Mouse (Mus musculus) MEL (cell line): ENCODE measurements around the gene Fyn. TPM values are rescaled to one million over a fixed set of nuclear protein-coding genes. Genes with fewer than 3 reads are reported as not detected.

Source experiments
- DNase-seq: peaks from one replicate; pipeline ENCODE4 v3.0.0; 2011; ENCODE audit warnings: low read depth, low spot score
- H3K27ac ChIP-seq: 2 replicates; pipeline ENCODE4 v1.5.1; 2012; ENCODE audit warnings: low read depth, mild to moderate bottlenecking, control low read depth, low read length, moderate library complexity; ENCODE audit not compliant: control insufficient read depth
- H3K27me3 ChIP-seq, 2 experiments: fragments of 150-350 bp in 1 of 2; sonication (generic) in 1 of 2; 2 replicates each; pipeline ENCODE4 v1.6.1; 2012; ENCODE audit warnings: low read length in 2 of 2, mild to moderate bottlenecking in 2 of 2, improper control_type of control experiment in 1 of 2, moderate library complexity in 1 of 2; ENCODE audit not compliant: insufficient read depth in 2 of 2, control insufficient read depth in 1 of 2
- H3K36me3 ChIP-seq, 2 experiments: 2 replicates each; pipeline ENCODE4 v1.6.1; 2012 to 2014; ENCODE audit warnings: low read length in 2 of 2, improper control_type of control experiment in 1 of 2, inconsistent platforms in 1 of 2, mild to moderate bottlenecking in 1 of 2; ENCODE audit not compliant: insufficient read depth in 2 of 2, control insufficient read depth in 1 of 2
- H3K4me1 ChIP-seq, 2 experiments: fragments of 150-350 bp in 1 of 2; sonication (generic) in 1 of 2; 2 replicates each; pipeline ENCODE4 v1.6.1; 2012; ENCODE audit warnings: low read length in 2 of 2, improper control_type of control experiment in 1 of 2, mild to moderate bottlenecking in 1 of 2; ENCODE audit not compliant: insufficient read depth in 2 of 2, control insufficient read depth in 1 of 2
- H3K4me3 ChIP-seq, 2 experiments: fragments of 150-350 bp in 1 of 2; sonication (generic) in 1 of 2; 2 replicates each; pipeline ENCODE4 v1.5.1; 2012; ENCODE audit warnings: low read depth in 2 of 2, low read length in 2 of 2, mild to moderate bottlenecking in 2 of 2, moderate library complexity in 2 of 2, control low read depth in 1 of 2, improper control_type of control experiment in 1 of 2; ENCODE audit not compliant: control insufficient read depth in 1 of 2, insufficient read depth in 1 of 2
- H3K79me2 ChIP-seq: 2 replicates; pipeline ENCODE4 v1.6.1; 2012; ENCODE audit warnings: mild to moderate bottlenecking, low read length, moderate library complexity; ENCODE audit not compliant: control insufficient read depth, poor library complexity, insufficient read depth
- H3K9ac ChIP-seq: 2 replicates; pipeline ENCODE4 v1.6.1; 2012; ENCODE audit warnings: low read depth, mild to moderate bottlenecking, control low read depth, low read length, moderate library complexity; ENCODE audit not compliant: control insufficient read depth, poor library complexity, severe bottlenecking
- H3K9me3 ChIP-seq: fragments of 150-350 bp; sonication (generic); replicated peaks from 2 replicates; pipeline ENCODE4 v1.6.1; 2012; ENCODE audit warnings: mild to moderate bottlenecking, low read length, improper control_type of control experiment, moderate library complexity; ENCODE audit not compliant: insufficient read depth
- BHLHE40 ChIP-seq: IDR thresholded peaks from 2 replicates; pipeline ENCODE4 v1.6.1; 2012; ENCODE audit warnings: low read depth, mild to moderate bottlenecking, inconsistent platforms, low read length, improper control_type of control experiment, borderline replicate concordance
- CHD2 ChIP-seq: IDR thresholded peaks from 2 replicates; pipeline ENCODE4 v1.6.1; 2011; ENCODE audit warnings: low read length, improper control_type of control experiment
- CTCF ChIP-seq, 3 experiments: IDR thresholded peaks in 2 of 3; conservative IDR thresholded peaks in 1 of 3; 2 replicates each; pipeline ENCODE4 v1.5.1; 2011 to 2012; ENCODE audit warnings: low read length in 3 of 3, low read depth in 2 of 3, mild to moderate bottlenecking in 2 of 3, improper control_type of control experiment in 1 of 3, inconsistent platforms in 1 of 3, mixed read lengths in 1 of 3, moderate library complexity in 1 of 3; ENCODE audit not compliant: control insufficient read depth in 1 of 3, insufficient read depth in 1 of 3, poor library complexity in 1 of 3, severe bottlenecking in 1 of 3
- ELF1 ChIP-seq: IDR thresholded peaks from 2 replicates; pipeline ENCODE4 v1.6.1; 2014; ENCODE audit warnings: low read depth, mild to moderate bottlenecking, inconsistent platforms, low read length, improper control_type of control experiment, moderate library complexity
- EP300 ChIP-seq, 2 experiments: IDR thresholded peaks; 2 replicates each; pipeline ENCODE4 v1.6.1; 2011; ENCODE audit warnings: improper control_type of control experiment in 2 of 2, low read length in 2 of 2, low read depth in 1 of 2, mild to moderate bottlenecking in 1 of 2
- GABPA ChIP-seq: IDR thresholded peaks from 2 replicates; pipeline ENCODE4 v1.6.1; 2012; ENCODE audit warnings: low read depth, mild to moderate bottlenecking, inconsistent platforms, low read length, improper control_type of control experiment, moderate library complexity
- GATA1 ChIP-seq: IDR thresholded peaks from 2 replicates; pipeline ENCODE4 v1.6.1; 2011; ENCODE audit warnings: low read depth, low read length, improper control_type of control experiment
- HCFC1 ChIP-seq: IDR thresholded peaks from 2 replicates; pipeline ENCODE4 v1.6.1; 2012; ENCODE audit warnings: low read depth, mild to moderate bottlenecking, inconsistent platforms, low read length, improper control_type of control experiment, moderate library complexity
- JUND ChIP-seq: IDR thresholded peaks from 2 replicates; pipeline ENCODE4 v1.6.1; 2011; ENCODE audit warnings: low read depth, mild to moderate bottlenecking, improper control_type of control experiment, low read length
- MAFK ChIP-seq: IDR thresholded peaks from 2 replicates; pipeline ENCODE4 v1.6.1; 2011; ENCODE audit warnings: low read depth, mild to moderate bottlenecking, low read length, improper control_type of control experiment, borderline replicate concordance
- MAX ChIP-seq: IDR thresholded peaks from 2 replicates; pipeline ENCODE4 v1.6.1; 2011; ENCODE audit warnings: low read length, improper control_type of control experiment
- MAZ ChIP-seq: IDR thresholded peaks from 2 replicates; pipeline ENCODE4 v1.6.1; 2012; ENCODE audit warnings: low read depth, mild to moderate bottlenecking, inconsistent platforms, low read length, improper control_type of control experiment
- MXI1 ChIP-seq: IDR thresholded peaks from 2 replicates; pipeline ENCODE4 v1.6.1; 2011; ENCODE audit warnings: mild to moderate bottlenecking, low read depth, low read length, improper control_type of control experiment
- MYB ChIP-seq: IDR thresholded peaks from 2 replicates; pipeline ENCODE4 v1.6.1; 2011; ENCODE audit warnings: mild to moderate bottlenecking, low read depth, low read length, improper control_type of control experiment
- MYC ChIP-seq: IDR thresholded peaks from 2 replicates; pipeline ENCODE4 v1.6.1; 2011; ENCODE audit warnings: low read depth, mild to moderate bottlenecking, low read length, improper control_type of control experiment, moderate library complexity
- NELFE ChIP-seq: IDR thresholded peaks from 2 replicates; pipeline ENCODE4 v1.6.1; 2011; ENCODE audit warnings: low read depth, low read length, improper control_type of control experiment
- NRF1 ChIP-seq: IDR thresholded peaks from 2 replicates; pipeline ENCODE4 v1.6.1; 2014; ENCODE audit warnings: low read depth, mild to moderate bottlenecking, inconsistent platforms, low read length, improper control_type of control experiment, moderate library complexity; ENCODE audit not compliant: poor library complexity, insufficient read depth, severe bottlenecking
- POLR2A ChIP-seq, 2 experiments: IDR thresholded peaks; 2 replicates each; pipeline ENCODE4 v1.6.1; 2011 to 2012; ENCODE audit warnings: low read length in 2 of 2, mild to moderate bottlenecking in 2 of 2, control low read depth in 1 of 2, improper control_type of control experiment in 1 of 2, low read depth in 1 of 2, moderate library complexity in 1 of 2; ENCODE audit not compliant: control insufficient read depth in 1 of 2, insufficient read depth in 1 of 2, poor library complexity in 1 of 2
- TBP ChIP-seq: IDR thresholded peaks from 2 replicates; pipeline ENCODE4 v1.8.0; 2011; ENCODE audit warnings: low read depth, low read length, improper control_type of control experiment
- TCF12 ChIP-seq: IDR thresholded peaks from 2 replicates; pipeline ENCODE4 v1.6.1; 2014; ENCODE audit warnings: low read depth, mild to moderate bottlenecking, inconsistent platforms, low read length, improper control_type of control experiment, moderate library complexity
- USF2 ChIP-seq, 2 experiments: IDR thresholded peaks; 2 replicates each; pipeline ENCODE4 v1.6.1; 2011 to 2012; ENCODE audit warnings: improper control_type of control experiment in 2 of 2, low read length in 2 of 2, borderline replicate concordance in 1 of 2, inconsistent platforms in 1 of 2, low read depth in 1 of 2, mild to moderate bottlenecking in 1 of 2; ENCODE audit not compliant: insufficient read depth in 1 of 2
- ZC3H11A ChIP-seq: IDR thresholded peaks from 2 replicates; pipeline ENCODE4 v1.6.1; 2012; ENCODE audit warnings: low read depth, mild to moderate bottlenecking, inconsistent platforms, low read length, improper control_type of control experiment
- polyA plus RNA-seq, 2 experiments: library from polyadenylated mRNA; stranded (reverse) in 1 of 2; unstranded in 1 of 2; fragments of >175 nt in 1 of 2; fragments of >200 nt in 1 of 2; gene quantifications; 2 replicates each; pipeline versions ENCODE4 v1.2.1 to v1.2.4; 2012; ENCODE audit warnings: low replicate concordance in 2 of 2, low read depth in 1 of 2; ENCODE audit not compliant: insufficient read length in 2 of 2, insufficient read depth in 1 of 2, missing spikeins in 1 of 2
- total RNA-seq: library from RNA; depleted of rRNA; stranded (reverse); fragments of 300-350 nt; gene quantifications from 2 replicates; pipeline ENCODE4 v1.2.3, GENCODE M21; 2012

Gene Fyn
- total and polyA plus RNA-seq, 3 experiments = 0.03 TPM; not detected in 2

DNA sequence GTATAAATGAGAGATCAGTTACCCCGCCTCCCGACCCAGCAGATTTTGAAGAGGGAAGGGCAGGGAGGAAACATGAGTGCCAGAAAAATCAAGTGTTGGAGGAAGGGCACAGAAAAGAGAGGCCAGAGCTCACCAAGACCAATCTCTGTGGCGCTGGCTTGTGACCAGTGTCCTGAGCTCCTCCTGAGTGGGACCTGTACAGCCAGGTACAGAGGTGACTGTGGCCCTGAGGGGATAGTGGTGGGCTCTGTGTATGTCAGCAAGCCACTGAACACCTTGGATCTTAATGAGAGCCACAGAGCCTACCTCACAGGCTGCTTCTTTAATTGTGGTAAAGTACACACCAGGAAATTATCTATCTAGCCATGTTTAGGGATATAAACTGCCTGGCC lies 229.1 kb downstream of the Fyn start:
- Histone ChIP-seq H3K4me3 (no peak overlapping the region), H3K9me3 (no peaks in the 10 kb centered on the region), H3K9ac (no peak overlapping the region), H3K27me3 (no peaks in the 10 kb centered on the region; a peak in 2 of 4 replicates), H3K79me2 (no peaks in the 10 kb centered on the region), H3K27ac (no peak overlapping the region), H3K4me1 (no peaks in the 10 kb centered on the region), H3K36me3 (no peaks in the 10 kb centered on the region)
- DNase-seq = no peak
- TF ChIP-seq MYB = no peak
- TF ChIP-seq GABPA = no peak
- TF ChIP-seq HCFC1 = no peak
- no peak for TF ChIP-seq GATA1
- TF ChIP-seq CHD2 = no peak
- TF ChIP-seq ELF1 = no peak
- TF ChIP-seq NRF1 = no peak
- TF ChIP-seq MAX = no peak
- TF ChIP-seq MXI1 = no peak
- no peak for TF ChIP-seq CTCF (IDR thresholded peaks at IDR 0.05 in 2 of 3, conservative IDR thresholded peaks at IDR 0.05 in 1 of 3; ENCODE audit: control insufficient read depth in 1 of 3, insufficient read depth in 1 of 3, low read depth in 2 of 3, low read length in 3 of 3, poor library complexity in 1 of 3, severe bottlenecking in 1 of 3)

DNA sequence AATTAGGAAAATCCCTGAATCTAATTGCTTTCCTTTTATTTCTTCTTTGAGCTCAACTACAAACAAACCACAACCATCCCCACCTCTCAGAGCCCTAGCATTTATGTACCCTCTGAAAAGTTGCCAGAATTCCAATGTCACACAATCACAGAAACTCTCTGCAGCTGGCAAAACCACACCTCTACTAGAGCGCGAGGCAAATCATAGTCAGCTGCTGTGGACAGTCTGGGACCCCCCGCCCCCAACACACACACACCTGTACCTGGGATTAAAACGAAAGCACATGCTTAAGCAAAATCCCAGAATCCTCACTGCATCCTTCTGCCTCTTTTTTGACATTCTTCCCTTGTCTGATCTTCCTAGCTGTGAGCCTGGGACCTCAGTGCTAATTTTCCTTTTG lies 230.9 kb downstream of the Fyn start:
- Histone ChIP-seq H3K27me3 (no peaks in the 10 kb centered on the region; a peak in 2 of 4 replicates), H3K4me1 (no peaks in the 10 kb centered on the region), H3K9ac (no peak overlapping the region), H3K79me2 (no peaks in the 10 kb centered on the region), H3K4me3 (no peak overlapping the region), H3K27ac (no peak overlapping the region), H3K36me3 (no peaks in the 10 kb centered on the region), H3K9me3 (no peaks in the 10 kb centered on the region)
- no peak for DNase-seq
- TF ChIP-seq TBP (no peak), BHLHE40 (no peak), MAX (no peak), CHD2 (no peak), NELFE (no peak), MAFK (no peak), MAZ (no peak), POLR2A (IDR thresholded peaks at IDR 0.05; ENCODE audit: control insufficient read depth in 1 of 2, insufficient read depth in 1 of 2, low read depth in 1 of 2, low read length in 2 of 2, poor library complexity in 1 of 2) (no peak)

DNA sequence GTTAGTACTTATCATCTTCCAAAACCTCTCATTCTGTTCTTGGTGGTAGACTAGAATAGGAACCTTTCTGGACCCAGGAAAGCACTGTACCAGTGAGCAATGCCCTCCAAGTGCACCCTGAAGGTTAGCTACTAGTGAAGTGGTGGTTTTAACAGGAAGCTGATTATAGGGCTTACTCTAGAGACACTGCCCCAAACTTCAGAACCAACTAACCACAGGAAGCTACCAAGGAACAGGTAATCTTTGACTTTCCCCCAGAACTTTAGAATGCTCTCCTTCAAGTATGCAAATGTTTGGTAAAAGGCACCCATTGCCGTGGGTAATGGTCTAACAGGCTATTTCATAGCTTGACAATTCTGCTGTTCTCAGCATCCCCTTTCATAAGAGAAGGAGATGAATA lies 231.5 kb downstream of the Fyn start:
- no peak overlapping the region for H3K9ac ChIP-seq
- H3K4me3 ChIP-seq = no peak overlapping the region
- H3K4me1 ChIP-seq = no peaks in the 10 kb centered on the region
- TF ChIP-seq MAX = no peak
- no peak for TF ChIP-seq MAFK
- TF ChIP-seq NELFE = no peak
- TF ChIP-seq BHLHE40 = no peak
- TF ChIP-seq CHD2 = no peak
- no peak for TF ChIP-seq USF2 (IDR thresholded peaks at IDR 0.05; ENCODE audit: borderline replicate concordance in 1 of 2, insufficient read depth in 1 of 2, low read depth in 1 of 2, low read length in 2 of 2)
- TF ChIP-seq TCF12 = no peak
- no peak for TF ChIP-seq JUND
- TF ChIP-seq EP300 (IDR thresholded peaks at IDR 0.05; ENCODE audit: low read depth in 1 of 2, low read length in 2 of 2) = no peak
- no peak for TF ChIP-seq MYC
- TF ChIP-seq ZC3H11A = no peak
- H3K9me3 ChIP-seq = no peaks in the 10 kb centered on the region
- H3K27ac ChIP-seq = no peak overlapping the region
- no peaks in the 10 kb centered on the region; a peak in 1 of 4 replicates for H3K27me3 ChIP-seq
- H3K36me3 ChIP-seq = no peaks in the 10 kb centered on the region
- DNase-seq = no peak
- no peaks in the 10 kb centered on the region for H3K79me2 ChIP-seq
